Mouse (Mus musculus) brown adipose tissue, adult 24 weeks (tissue): Measurements from ENCODE around the gene Fzd2. TPM values are rescaled to one million over a fixed set of nuclear protein-coding genes. Genes with fewer than 3 reads are reported as not detected.

Experiments
- H3K27ac ChIP-seq: fragments of 200-500 bp; replicated peaks from 2 replicates; pipeline ENCODE4 v1.5.1; 2012; ENCODE audit warnings: low read depth, mild to moderate bottlenecking, low read length
- H3K4me1 ChIP-seq: fragments of 200-500 bp; 2 replicates; pipeline ENCODE4 v1.6.1; 2012; ENCODE audit warnings: low read length, mixed read lengths; ENCODE audit not compliant: control insufficient read depth, insufficient read depth, insufficient read length
- H3K4me3 ChIP-seq: fragments of 200-500 bp; 2 replicates; pipeline ENCODE4 v1.5.1; 2012; ENCODE audit warnings: low read depth, mild to moderate bottlenecking, low read length, moderate library complexity; ENCODE audit not compliant: insufficient read depth
- polyA plus RNA-seq: library from polyadenylated mRNA; stranded (reverse); fragments of >200 nt; gene quantifications from 2 replicates; pipeline ENCODE4 v1.2.4, GENCODE M21; 2012; ENCODE audit not compliant: missing spikeins, insufficient read depth, insufficient read length

Fzd2 gene
- polyA plus RNA-seq, 1 experiment = 1.3 TPM

- Histone ChIP-seq H3K4me3 (no peak overlapping the region), H3K4me1 (no peaks in the 10 kb centered on the region), H3K27ac (no peak overlapping the region)
Observed at GRCm38 (mm10) chr11:102656931-102657330, 52.7 kb downstream of the Fzd2 start.

Other genes starting within 250 kb of the Fzd2 start
- gene Slc4a1, start 238.2 kb upstream of the Fzd2 start, polyA plus RNA-seq = 1.2 TPM in 1 of 2 replicates, not detected in the other
- not detected in 2 replicates for gene Rundc3a, start 211.0 kb upstream of the Fzd2 start, polyA plus RNA-seq
- 397 and 609 TPM in 2 replicates for gene Slc25a39, start 196.4 kb upstream of the Fzd2 start, polyA plus RNA-seq
- 57.5 and 78.8 TPM in 2 replicates for gene Grn, start 174.1 kb upstream of the Fzd2 start, polyA plus RNA-seq
- gene Fam171a2, start 156.7 kb upstream of the Fzd2 start, polyA plus RNA-seq = 0.63 and 1.0 TPM in 2 replicates
- 1.4 and 2.0 TPM in 2 replicates for gene Itga2b, start 134.3 kb upstream of the Fzd2 start, polyA plus RNA-seq
- 7.7 and 15.2 TPM in 2 replicates for gene Gpatch8, start 48.0 kb upstream of the Fzd2 start, polyA plus RNA-seq
- not detected in 2 replicates for gene Gm11627, start 24.9 kb upstream of the Fzd2 start, polyA plus RNA-seq
- not detected in 2 replicates for gene Meioc, start 59.3 kb downstream of the Fzd2 start, polyA plus RNA-seq
- 19.3 and 27.5 TPM in 2 replicates for gene Ccdc43, start 93.4 kb downstream of the Fzd2 start, polyA plus RNA-seq
- 0.59 and 1.4 TPM in 2 replicates for gene Adam11, start 157.0 kb downstream of the Fzd2 start, polyA plus RNA-seq
- 4.6 and 5.0 TPM in 2 replicates for gene Gjc1, start 215.3 kb downstream of the Fzd2 start, polyA plus RNA-seq
- 8.1 and 20.1 TPM in 2 replicates for gene Higd1b, start 231.5 kb downstream of the Fzd2 start, polyA plus RNA-seq